Mouse (Mus musculus) cerebellum, adult 11 months (tissue): ENCODE data around the gene Hoxa9.

Experiments
- DNase-seq: peaks from one replicate; pipeline ENCODE4 v3.0.0; 2022

Gene Hoxa9

DNA sequence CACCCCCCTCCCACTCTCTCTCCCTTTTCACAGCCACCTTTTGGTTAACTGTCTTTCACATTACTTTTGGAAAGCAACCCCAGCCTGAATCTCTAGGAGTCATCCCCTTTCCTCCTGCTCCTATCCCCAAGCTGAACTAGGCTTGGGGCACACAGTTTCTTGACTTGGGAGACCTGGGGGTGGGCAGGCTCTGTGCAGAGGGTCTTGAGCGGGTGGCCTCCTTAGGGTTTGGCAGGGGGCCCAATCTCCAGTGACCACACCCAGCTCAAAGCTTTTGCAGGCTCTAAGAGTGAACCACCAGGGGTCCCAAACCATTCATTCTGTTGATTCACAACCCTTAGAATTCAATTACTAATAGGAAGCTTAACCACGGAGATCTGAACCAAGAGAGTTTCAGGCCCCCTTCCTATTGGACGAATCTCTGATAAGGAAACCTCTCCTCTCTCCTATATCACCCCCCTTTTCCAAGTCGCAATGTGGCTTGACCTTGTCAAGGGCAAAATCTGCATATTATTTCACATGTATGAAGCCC lies 12.0 kb upstream of the Hoxa9 start:
- no peak for DNase-seq

DNA sequence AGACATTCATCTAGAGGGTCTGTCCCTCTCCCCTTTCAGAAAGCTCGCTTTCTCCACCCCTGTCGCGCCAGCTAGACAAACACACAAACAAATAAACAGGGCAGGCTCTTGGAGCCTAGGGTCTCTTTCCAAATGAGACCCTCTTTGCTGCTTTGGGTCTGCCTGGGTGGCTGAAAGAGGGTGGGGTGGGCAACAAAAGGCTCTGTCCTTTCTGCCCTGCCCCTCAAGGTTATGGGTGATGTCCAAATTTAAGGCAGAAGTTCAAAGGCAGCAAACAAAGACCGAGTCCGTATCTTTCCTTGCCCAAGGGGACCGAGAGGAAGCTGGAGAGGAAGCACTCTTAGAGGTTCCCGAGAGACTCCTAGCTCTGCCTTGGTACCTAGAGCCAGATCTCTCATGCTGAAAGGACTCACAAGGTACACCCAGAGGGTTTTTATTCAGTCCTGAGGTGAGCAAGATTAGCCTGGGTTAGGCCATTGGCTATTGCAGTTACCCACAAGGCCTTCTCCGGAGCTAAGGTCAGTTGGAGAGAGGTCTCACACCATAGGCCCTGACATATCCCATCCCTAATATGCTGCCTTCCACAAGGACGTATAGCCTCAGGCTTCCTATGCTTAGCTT lies 10.2 kb upstream of the Hoxa9 start:
- no peak for DNase-seq

DNA sequence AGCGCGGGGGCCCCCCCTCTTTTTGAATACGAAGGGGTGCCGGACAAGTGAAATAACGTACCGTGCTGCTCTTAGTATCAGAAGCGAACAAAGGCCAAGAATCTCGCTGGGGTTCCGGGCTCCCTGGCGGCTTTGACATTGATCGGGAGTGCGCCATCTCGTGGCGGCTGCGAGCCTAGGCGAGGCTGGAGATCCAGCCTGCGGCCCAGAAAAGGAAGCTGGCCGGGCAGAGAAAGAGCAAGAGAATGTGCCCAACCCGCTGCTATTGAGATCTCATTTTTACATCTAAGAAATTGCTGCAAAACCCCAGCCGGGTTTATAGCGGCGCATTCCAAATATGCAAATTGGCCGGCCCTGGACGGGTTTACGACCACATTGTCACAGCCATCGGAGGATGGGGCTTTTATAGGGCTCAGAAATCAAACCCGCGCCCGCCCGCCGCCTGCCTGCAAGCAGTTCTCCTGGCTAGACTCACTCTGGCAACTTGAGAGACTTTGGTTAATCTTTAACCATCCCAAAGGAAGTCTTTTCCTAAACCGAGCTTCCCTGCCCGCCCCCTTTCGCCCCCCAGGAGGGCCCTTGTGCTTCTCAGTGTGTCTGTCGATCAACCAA lies 9.6 kb upstream of the Hoxa9 start, which contains the start of gene Hoxa10:
TSS of gene Hoxa10 (minus strand) at position 466 of the 612 bp plus-strand sequence.
- no peak for DNase-seq

DNA sequence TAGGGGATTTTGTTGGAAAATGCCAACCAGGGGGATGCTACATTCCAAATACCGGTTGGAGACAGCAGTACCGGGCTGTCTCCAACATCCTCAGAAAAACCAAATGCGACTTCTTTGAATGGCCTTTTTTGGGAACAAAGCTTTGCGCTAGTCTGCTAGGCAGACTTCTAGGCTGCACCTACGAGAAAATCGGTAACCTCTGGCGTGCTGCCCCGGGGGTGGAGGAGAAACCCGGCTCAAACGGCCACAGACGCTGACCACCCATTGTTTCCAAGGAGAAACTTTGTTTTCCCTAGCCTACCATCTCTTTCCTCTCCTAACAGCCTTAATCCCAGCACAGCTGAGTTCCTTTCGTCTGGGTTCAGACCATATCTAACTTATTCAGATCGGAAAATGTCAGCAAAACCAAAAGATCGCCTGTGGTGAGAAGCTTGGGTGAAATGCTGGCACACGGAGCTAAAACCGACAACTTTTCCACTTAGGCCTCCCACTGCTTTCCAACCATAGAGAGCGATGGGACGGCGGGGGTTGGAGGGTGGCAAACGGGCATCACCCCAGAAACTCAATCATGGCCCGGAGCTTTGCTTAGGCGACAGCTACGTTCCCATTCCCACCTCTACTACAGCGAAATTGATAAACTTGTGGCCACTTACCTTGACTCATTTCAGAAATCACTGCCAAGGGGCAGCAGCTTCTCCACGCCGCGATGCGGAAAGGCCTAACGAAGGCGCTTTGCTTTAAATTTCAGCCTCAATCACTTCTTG lies 8.9 kb upstream of the Hoxa9 start:
- no peak for DNase-seq

DNA sequence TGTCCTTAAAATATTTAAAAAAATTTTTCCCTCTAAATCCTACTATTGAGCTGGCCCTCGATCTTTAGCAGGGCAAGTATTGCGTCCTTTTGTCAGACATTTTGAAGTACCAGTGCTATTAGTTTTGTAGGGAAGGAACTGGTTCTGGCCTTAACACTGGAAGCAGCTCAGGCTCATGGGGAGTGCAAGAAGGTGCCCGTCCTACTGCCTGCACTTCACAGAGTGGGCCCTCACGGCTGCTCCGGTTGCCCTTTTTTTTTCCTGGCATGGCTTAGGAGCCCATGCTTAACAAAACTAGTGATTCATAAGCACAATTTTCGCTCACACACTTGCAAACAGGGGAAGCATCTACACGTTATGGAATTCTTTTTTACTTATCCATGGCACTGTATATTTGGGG lies 8.1 kb upstream of the Hoxa9 start:
- DNase-seq = no peak

DNA sequence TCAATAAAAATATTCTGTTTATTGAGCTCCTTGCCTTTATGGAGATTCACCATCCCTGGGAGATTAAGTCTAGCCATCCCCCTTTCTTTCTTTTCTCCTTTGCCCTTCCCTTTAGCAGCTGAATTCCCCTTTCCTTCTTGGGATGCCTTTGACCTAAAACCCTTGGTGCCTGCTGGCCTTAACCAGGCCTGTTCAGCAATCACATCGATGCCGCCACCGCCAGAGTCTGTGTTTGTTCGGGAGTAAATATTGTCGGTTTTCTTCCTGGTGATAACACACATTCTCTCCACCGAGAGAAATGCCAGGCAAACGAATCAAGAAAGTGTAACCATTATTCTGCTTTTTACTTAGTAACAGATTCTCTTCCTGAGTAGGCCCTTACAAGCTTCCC lies 7.3 kb upstream of the Hoxa9 start:
- no peak for DNase-seq

DNA sequence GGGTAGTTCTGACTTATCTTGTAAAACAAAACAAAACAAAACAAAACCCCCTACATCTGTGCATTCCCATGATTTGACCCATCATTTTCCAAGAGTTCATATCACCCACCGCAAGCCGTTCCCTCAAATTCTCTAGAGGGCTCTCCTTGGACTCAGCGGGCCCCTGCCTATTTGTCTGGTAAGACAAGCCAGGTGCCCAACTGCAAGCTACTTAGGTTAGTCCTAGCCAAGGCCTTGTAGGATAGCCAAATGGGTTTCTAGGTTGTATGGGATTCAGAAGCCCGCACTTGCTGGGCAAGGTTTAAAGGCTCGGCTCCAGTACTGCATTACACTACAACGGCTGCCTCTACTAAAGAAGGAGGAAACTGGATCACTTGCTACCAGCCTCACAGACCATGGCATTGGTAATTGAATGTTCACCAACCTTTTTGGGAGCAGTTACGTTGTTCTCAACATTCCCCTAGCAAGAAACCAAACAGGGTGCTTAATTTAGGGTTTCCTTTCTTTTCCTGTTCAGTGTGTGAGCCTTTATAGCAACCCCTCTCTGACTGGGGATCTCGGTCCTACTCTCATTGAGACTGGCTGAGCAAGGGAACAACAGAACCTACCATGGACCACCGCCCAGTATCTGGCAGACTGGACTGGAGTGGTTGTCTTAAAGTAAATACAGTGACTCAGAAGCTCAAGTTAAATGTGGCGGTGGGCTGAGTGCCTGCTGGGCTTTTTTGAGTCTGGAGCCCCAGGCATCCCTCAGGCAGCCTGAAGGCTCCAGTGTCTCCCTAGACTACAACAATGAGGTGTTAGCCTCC lies 6.7 kb upstream of the Hoxa9 start:
- no peak for DNase-seq

DNA sequence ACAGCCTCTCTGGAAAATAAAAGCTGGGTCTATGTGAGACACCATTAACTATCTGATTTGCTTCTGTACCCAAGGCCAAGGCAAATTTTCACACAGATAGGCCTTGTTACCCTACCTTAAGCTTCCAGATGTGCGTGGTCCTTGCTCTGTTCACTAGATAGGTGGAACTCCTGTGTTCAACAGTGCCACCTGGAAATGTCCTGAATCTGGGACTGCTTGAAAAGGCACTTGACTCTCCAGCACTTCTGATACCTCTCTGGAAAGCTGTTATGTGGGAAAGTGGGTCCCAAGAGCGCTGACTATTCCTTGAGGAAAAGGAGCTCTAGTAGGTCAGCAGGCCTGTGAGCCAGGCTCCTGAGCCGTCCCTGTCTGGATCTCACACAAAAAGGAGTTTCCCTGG lies 5.9 kb upstream of the Hoxa9 start:
- DNase-seq = no peak

DNA sequence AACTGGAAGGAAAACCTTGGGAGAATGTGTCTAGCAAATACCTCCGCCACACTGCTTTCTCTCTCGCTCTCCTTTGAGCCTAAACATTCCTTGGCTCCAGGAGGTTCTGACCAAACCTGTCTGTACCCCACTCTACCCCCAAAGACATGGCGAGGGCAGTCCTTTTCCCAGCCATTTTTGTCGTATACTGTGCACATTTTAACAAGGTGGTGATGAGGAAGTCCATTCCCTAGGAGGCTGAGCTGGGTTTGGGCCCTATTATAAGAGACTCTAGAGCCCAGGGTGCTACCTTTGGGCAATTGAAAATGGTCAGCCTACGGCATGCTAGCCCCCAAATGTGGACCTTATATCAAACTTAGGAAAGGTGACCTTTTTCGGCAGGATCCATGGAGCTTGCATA lies 5.0 kb upstream of the Hoxa9 start:
- no peak for DNase-seq

DNA sequence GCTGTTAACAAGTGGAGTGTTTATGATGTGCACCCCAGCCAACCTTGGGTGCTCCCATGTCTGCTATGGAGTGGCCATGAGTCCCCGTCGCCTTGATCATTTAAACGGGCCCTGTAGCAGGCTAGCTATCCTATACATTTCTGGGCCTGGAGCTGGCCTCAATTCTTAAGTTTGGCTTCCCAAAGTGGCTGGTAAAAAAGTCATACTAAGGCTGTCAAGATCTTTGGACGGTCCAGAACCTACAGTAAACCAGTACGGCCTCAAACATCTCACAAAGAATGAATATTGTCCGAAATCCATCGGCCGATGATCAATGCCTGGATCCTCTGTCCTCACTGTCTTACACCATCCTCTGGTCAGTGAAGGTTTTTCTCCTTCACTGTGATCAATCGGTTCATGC lies 4.4 kb upstream of the Hoxa9 start:
- no peak for DNase-seq

DNA sequence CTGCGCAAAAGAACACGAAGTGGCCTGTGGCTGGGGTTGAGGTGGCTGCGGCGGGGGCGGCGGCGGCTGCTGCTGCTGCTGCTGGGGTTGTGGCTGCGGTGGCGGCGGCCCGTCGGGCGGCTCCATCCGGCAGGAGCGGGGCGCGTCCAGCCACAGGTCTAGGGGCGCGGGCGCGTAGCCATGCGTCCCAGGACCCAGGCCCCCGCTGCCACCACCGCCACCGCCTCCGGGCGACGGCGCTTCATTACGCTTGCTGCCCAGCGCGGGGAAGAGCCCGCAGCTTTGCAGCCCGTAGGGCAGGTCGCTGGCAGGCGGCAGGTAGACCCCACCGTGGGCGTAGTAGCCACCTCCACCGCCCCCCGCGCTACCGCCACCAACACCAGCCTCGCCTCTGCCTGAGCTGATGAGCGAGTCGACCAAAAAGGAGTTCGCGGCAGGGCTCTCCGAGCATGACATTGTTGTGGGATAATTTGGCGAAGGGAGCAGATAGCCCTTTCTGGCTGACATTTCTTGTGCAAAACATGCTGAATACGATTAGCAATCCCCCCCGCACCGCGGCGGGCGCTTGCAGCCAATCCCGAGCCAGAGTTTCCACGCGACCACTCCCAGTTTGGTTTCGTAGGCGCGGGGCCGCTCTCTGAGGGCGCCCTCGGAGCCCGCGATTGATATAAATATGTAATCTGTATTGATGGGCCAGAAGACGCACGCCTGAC lies 3.7 kb upstream of the Hoxa9 start:
- no peak for DNase-seq

DNA sequence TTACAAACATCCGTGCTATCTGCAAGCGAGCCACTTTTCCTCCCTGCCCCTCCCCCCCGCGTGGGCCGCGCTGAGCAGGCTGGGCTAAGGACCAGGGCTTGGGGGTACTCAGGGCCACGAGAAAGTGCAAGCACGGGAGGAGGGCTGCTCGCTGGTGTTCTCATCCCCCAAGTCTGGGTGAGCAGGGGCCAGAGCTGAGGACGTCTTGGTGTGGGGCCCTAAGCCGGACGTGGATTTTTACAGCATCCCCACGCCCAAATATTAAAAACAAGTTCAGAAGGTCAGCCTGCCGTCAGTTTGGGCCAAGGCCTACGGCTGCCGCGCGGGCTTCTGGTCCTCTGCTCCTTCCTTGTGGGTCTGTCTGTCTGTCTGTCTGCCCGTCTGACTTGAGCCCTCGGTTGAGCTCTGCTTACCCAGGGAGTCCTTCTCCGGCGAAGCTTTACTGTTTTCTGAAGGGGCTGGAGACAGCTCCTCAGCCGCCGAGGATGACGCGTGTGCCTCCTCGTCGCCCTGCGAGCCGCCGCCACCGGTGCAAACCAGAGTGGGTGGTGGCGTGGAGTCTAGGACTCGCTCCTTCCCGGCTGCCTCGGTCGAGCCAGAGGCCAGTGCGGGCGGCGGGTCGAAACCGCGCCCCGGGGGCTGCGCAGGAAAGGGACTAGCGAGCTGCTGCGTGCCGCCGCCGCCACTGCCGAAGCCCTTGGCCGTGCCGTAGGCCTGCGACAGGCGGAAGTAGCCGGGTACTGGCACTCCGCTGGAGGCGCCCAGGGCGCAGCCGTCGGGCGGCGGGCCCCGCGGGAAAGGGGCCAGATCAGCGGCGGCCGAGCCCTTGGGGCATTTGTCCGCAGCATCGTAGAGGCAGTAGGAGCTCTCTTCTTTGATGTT lies 2.9 kb upstream of the Hoxa9 start:
- DNase-seq = no peak

DNA sequence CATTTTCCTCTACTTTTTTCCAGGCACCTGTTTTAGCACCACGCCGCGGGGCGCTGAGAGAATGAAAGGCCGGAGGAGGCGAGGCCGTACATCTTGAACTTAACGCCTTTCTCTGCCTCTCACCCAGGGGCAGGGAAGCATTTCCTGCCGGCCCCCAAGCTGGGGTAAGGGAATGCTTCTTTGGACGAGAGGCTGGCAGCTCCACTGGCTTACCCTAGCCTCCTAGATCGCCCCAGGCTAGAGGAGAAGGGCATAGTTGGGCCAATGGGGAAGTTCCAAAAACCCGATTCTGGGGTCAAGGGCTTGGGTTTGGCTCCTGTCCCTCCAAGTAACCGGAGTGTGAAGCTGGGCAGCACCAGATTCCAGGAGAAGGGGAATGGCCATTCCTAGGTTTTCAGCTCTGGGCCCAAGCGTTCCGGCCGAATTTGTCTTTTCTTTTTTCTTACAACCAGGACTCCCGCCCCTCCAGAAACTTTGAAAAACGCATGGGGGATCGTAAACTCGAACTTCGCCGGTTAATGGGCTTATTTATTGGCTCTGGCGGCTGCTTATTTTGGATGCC lies 2.2 kb upstream of the Hoxa9 start:
- DNase-seq = no peak

DNA sequence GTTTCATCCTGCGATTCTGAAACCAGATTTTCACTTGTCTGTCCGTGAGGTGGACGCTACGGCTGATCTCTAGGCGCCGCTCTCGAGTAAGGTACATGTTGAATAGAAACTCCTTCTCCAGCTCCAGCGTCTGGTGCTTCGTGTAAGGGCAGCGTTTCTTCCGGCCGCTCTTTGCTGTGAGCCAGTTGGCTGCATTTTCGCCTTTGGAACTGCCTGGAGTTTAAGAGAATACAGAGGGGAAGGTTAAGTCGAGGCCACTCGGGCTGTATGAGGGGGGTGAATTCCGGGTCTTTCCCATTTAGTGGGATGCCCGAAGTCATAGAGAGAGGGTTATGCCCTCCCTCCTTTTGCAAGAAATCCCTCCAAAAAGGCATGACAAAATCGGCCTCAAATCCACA lies 1.7 kb upstream of the Hoxa9 start:
- no peak for DNase-seq

DNA sequence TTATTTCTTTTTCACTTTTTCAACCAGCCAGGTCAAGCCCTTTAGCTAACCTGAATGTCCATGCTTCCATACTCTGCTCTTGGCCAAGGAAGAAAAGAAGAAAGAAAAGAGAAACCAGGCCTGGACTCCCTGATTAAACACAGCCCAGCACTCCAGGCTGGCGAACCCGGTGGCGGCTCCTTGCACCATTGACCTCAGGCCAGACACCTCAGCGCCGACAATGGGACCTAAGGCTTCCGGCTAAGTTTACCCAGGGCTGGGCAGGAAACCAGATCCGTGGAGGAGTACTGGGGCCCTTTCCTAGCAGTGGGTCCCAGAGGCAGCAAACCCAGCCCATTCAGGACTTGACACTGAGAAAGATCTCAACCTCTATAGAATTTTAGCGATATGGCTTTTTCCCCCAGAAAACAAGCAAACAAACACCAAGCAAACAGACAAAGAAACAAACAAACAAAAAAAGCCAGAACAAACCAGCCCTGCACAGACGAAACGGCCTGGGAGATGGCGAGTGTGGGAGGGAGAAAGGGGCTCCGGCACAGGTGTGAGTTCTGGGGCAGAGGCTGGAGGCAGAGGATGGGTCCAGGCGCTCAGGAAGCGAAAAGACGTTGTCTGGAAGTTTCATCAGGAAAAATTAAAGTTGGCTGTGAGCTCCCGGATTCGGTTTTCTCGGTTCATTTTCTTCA lies 1.1 kb upstream of the Hoxa9 start:
- DNase-seq = no peak

DNA sequence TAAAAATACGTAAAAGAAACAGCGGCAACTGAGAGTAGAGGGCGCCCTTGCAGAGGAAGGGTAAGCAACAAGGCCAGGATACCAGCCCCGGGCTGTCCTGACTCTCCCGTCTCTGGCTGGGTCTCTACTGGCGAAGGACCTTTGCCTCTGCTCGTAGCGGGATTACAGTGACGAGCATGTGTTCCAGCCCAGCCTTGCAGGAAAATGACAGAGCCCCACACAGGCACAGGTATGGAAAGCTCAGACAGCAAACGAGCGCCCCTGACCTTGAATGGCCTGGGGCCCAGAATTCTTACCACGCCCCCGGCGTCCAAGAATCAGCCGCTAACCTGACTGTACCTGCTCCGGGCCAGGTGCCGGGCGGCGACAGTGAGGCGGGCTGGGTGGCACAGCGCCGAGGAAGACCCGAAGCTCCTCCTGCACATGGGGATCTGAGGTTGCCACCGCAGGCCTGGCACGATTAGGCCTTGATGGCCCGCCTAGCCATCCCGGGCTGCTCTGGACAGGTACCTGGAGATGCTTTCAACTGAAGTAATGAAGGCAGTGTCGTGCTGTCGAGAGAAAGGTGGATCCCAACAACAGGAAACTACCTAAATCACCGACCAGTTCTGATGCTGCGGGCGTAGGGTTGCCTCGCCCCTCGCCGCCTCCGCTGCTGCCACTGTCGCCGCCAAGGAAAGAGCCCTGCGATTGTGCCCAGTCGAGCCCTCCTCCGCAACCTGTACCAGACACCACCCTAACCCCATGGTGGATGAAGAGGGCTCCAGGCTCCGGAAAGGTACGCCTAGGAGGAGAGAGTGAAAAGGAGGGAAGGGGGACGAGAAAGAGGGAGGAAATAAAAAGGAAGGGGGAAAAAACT lies 1.1 kb downstream of the Hoxa9 start:
- no peak for DNase-seq

DNA sequence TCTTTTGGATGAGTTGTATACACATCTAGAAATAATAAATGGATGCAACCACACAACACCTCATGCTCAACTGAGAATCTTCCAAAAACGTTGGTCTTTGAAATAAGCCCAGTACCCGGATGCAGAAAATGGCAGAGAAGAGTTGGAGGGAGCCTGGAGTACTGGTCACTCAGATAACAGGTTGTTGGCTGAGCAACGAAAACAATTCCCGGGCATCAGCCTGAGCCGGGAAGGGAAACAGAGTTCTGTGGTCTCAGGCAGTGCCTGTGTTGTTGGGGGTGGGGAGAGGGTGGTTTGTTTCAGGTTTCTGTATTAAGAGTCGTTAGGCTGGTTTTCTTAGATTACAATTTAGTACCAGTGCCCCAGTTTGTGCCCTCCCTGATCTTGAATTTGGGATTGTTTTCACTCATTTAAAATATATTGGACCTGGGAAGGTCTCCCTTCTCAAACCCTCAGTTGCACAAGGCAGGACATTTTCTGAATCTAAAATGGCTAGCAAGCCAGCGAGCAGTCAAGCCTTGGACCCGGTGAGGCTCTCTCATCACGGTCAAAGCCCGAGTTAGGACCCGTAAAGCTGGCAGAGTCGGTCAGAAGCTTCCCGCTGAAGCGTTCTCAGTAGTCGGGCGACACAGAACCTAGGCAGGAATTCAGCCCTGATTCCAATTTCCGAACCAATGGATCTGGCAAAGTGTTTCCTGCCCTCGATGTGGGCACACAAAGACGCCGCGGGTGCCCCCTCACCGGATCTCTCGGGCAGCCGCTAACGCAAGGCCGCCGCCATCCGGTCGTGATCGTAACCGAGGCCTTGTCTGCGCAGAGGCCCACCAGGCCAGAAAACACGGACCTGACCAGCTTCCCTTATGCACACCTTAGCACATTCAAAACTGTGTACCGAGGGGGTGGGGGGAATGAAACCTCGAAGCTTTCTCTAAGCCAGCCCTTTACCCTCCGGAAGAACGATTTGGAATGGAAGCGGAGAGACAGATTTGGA lies 2.1 kb downstream of the Hoxa9 start:
- no peak for DNase-seq
